Mouse (Mus musculus) MEL (cell line): ENCODE measurements at regions not wholly inside any gene's neighbourhood (a gene's known extent, or its start where the extent isn't known, plus 50 kb on each side); places are given as distances from the start of the nearest gene placed in this dataset.

Experiments
- DNase-seq: peaks from one replicate; pipeline ENCODE4 v3.0.0; 2011; ENCODE audit warnings: low read depth, low spot score
- H3K27ac ChIP-seq: 2 replicates; pipeline ENCODE4 v1.5.1; 2012; ENCODE audit warnings: low read depth, mild to moderate bottlenecking, control low read depth, low read length, moderate library complexity; ENCODE audit not compliant: control insufficient read depth
- H3K27me3 ChIP-seq, 2 experiments: fragments of 150-350 bp in 1 of 2; sonication (generic) in 1 of 2; 2 replicates each; pipeline ENCODE4 v1.6.1; 2012; ENCODE audit warnings: low read length in 2 of 2, mild to moderate bottlenecking in 2 of 2, improper control_type of control experiment in 1 of 2, moderate library complexity in 1 of 2; ENCODE audit not compliant: insufficient read depth in 2 of 2, control insufficient read depth in 1 of 2
- H3K36me3 ChIP-seq, 2 experiments: 2 replicates each; pipeline ENCODE4 v1.6.1; 2012 to 2014; ENCODE audit warnings: low read length in 2 of 2, improper control_type of control experiment in 1 of 2, inconsistent platforms in 1 of 2, mild to moderate bottlenecking in 1 of 2; ENCODE audit not compliant: insufficient read depth in 2 of 2, control insufficient read depth in 1 of 2
- H3K4me1 ChIP-seq, 2 experiments: fragments of 150-350 bp in 1 of 2; sonication (generic) in 1 of 2; 2 replicates each; pipeline ENCODE4 v1.6.1; 2012; ENCODE audit warnings: low read length in 2 of 2, improper control_type of control experiment in 1 of 2, mild to moderate bottlenecking in 1 of 2; ENCODE audit not compliant: insufficient read depth in 2 of 2, control insufficient read depth in 1 of 2
- H3K4me3 ChIP-seq, 2 experiments: fragments of 150-350 bp in 1 of 2; sonication (generic) in 1 of 2; 2 replicates each; pipeline ENCODE4 v1.5.1; 2012; ENCODE audit warnings: low read depth in 2 of 2, low read length in 2 of 2, mild to moderate bottlenecking in 2 of 2, moderate library complexity in 2 of 2, control low read depth in 1 of 2, improper control_type of control experiment in 1 of 2; ENCODE audit not compliant: control insufficient read depth in 1 of 2, insufficient read depth in 1 of 2
- H3K79me2 ChIP-seq: 2 replicates; pipeline ENCODE4 v1.6.1; 2012; ENCODE audit warnings: mild to moderate bottlenecking, low read length, moderate library complexity; ENCODE audit not compliant: control insufficient read depth, poor library complexity, insufficient read depth
- H3K9ac ChIP-seq: 2 replicates; pipeline ENCODE4 v1.6.1; 2012; ENCODE audit warnings: low read depth, mild to moderate bottlenecking, control low read depth, low read length, moderate library complexity; ENCODE audit not compliant: control insufficient read depth, poor library complexity, severe bottlenecking
- H3K9me3 ChIP-seq: fragments of 150-350 bp; sonication (generic); replicated peaks from 2 replicates; pipeline ENCODE4 v1.6.1; 2012; ENCODE audit warnings: mild to moderate bottlenecking, low read length, improper control_type of control experiment, moderate library complexity; ENCODE audit not compliant: insufficient read depth
- CHD2 ChIP-seq: IDR thresholded peaks from 2 replicates; pipeline ENCODE4 v1.6.1; 2011; ENCODE audit warnings: low read length, improper control_type of control experiment
- CTCF ChIP-seq, 3 experiments: IDR thresholded peaks in 2 of 3; conservative IDR thresholded peaks in 1 of 3; 2 replicates each; pipeline ENCODE4 v1.5.1; 2011 to 2012; ENCODE audit warnings: low read length in 3 of 3, low read depth in 2 of 3, mild to moderate bottlenecking in 2 of 3, improper control_type of control experiment in 1 of 3, inconsistent platforms in 1 of 3, mixed read lengths in 1 of 3, moderate library complexity in 1 of 3; ENCODE audit not compliant: control insufficient read depth in 1 of 3, insufficient read depth in 1 of 3, poor library complexity in 1 of 3, severe bottlenecking in 1 of 3
- E2F4 ChIP-seq: IDR thresholded peaks from 2 replicates; pipeline ENCODE4 v1.6.1; 2011; ENCODE audit warnings: low read depth, low read length, improper control_type of control experiment, borderline replicate concordance
- EP300 ChIP-seq, 2 experiments: IDR thresholded peaks; 2 replicates each; pipeline ENCODE4 v1.6.1; 2011; ENCODE audit warnings: improper control_type of control experiment in 2 of 2, low read length in 2 of 2, low read depth in 1 of 2, mild to moderate bottlenecking in 1 of 2
- ETS1 ChIP-seq: IDR thresholded peaks from 2 replicates; pipeline ENCODE4 v1.6.1; 2012; ENCODE audit warnings: low read depth, mild to moderate bottlenecking, inconsistent platforms, low read length, improper control_type of control experiment, moderate library complexity
- GATA1 ChIP-seq: IDR thresholded peaks from 2 replicates; pipeline ENCODE4 v1.6.1; 2011; ENCODE audit warnings: low read depth, low read length, improper control_type of control experiment
- KAT2A ChIP-seq: conservative IDR thresholded peaks from 2 replicates; pipeline ENCODE4 v1.6.1; 2012; ENCODE audit warnings: low read depth, low read length, improper control_type of control experiment, inconsistent platforms
- MAX ChIP-seq: IDR thresholded peaks from 2 replicates; pipeline ENCODE4 v1.6.1; 2011; ENCODE audit warnings: low read length, improper control_type of control experiment
- MAZ ChIP-seq: IDR thresholded peaks from 2 replicates; pipeline ENCODE4 v1.6.1; 2012; ENCODE audit warnings: low read depth, mild to moderate bottlenecking, inconsistent platforms, low read length, improper control_type of control experiment
- MEF2A ChIP-seq: IDR thresholded peaks from 2 replicates; pipeline ENCODE4 v1.6.1; 2014; ENCODE audit warnings: low read depth, mild to moderate bottlenecking, inconsistent platforms, low read length, improper control_type of control experiment; ENCODE audit not compliant: poor library complexity, insufficient replicate concordance, severe bottlenecking; ENCODE audit errors: extremely low read depth
- MXI1 ChIP-seq: IDR thresholded peaks from 2 replicates; pipeline ENCODE4 v1.6.1; 2011; ENCODE audit warnings: mild to moderate bottlenecking, low read depth, low read length, improper control_type of control experiment
- MYB ChIP-seq: IDR thresholded peaks from 2 replicates; pipeline ENCODE4 v1.6.1; 2011; ENCODE audit warnings: mild to moderate bottlenecking, low read depth, low read length, improper control_type of control experiment
- POLR2AphosphoS2 ChIP-seq: IDR thresholded peaks from 2 replicates; pipeline ENCODE4 v1.6.1; 2011; ENCODE audit warnings: low read length, improper control_type of control experiment
- RAD21 ChIP-seq: IDR thresholded peaks from 2 replicates; pipeline ENCODE4 v1.6.1; 2011; ENCODE audit warnings: mild to moderate bottlenecking, low read depth, low read length, improper control_type of control experiment
- SIN3A ChIP-seq: IDR thresholded peaks from 2 replicates; pipeline ENCODE4 v1.6.1; 2012; ENCODE audit warnings: low read length, improper control_type of control experiment, inconsistent platforms
- SMC3 ChIP-seq: IDR thresholded peaks from 2 replicates; pipeline ENCODE4 v1.6.1; 2011; ENCODE audit warnings: low read depth, low read length, improper control_type of control experiment
- UBTF ChIP-seq: IDR thresholded peaks from 2 replicates; pipeline ENCODE4 v1.6.1; 2012; ENCODE audit warnings: low read depth, mild to moderate bottlenecking, inconsistent platforms, low read length, improper control_type of control experiment, moderate library complexity, borderline replicate concordance; ENCODE audit not compliant: insufficient read depth
- USF2 ChIP-seq, 2 experiments: IDR thresholded peaks; 2 replicates each; pipeline ENCODE4 v1.6.1; 2011 to 2012; ENCODE audit warnings: improper control_type of control experiment in 2 of 2, low read length in 2 of 2, borderline replicate concordance in 1 of 2, inconsistent platforms in 1 of 2, low read depth in 1 of 2, mild to moderate bottlenecking in 1 of 2; ENCODE audit not compliant: insufficient read depth in 1 of 2
- ZC3H11A ChIP-seq: IDR thresholded peaks from 2 replicates; pipeline ENCODE4 v1.6.1; 2012; ENCODE audit warnings: low read depth, mild to moderate bottlenecking, inconsistent platforms, low read length, improper control_type of control experiment

DNA sequence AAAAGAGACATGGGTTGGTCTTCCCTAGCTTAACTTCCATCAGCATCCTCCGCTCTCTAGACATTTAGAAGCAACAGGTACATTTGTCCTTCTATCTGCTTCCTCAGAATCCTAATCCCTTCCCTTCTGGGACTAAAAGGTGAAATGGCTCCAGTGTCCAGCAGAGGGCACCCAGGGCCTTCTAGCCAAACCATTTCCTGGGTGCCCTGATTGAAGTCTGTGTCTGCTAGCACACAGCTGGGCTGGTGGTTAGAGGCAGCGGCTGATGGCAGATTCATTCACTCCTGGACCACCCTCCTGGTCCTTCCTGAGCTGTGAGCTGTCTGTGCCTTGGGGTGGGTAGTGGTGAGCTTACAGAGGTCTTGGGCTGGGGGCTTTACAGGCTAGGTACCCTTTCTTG is 76.5 kb upstream of the Col13a1 start:
- H3K79me2 ChIP-seq = no peaks in the 10 kb centered on the region
- H3K9me3 ChIP-seq = no peaks in the 10 kb centered on the region
- no peaks in the 10 kb centered on the region for H3K4me1 ChIP-seq
- no peaks in the 10 kb centered on the region for H3K36me3 ChIP-seq
- no peak overlapping the region for H3K4me3 ChIP-seq
- peak; percentile 10 for DNase-seq
- no peaks in the 10 kb centered on the region; a peak in 1 of 4 replicates for H3K27me3 ChIP-seq
- no peak overlapping the region for H3K9ac ChIP-seq
- H3K27ac ChIP-seq = no peak overlapping the region
- TF ChIP-seq MXI1 (no peak), CTCF (IDR thresholded peaks at IDR 0.05 in 2 of 3, conservative IDR thresholded peaks at IDR 0.05 in 1 of 3; ENCODE audit: control insufficient read depth in 1 of 3, insufficient read depth in 1 of 3, low read depth in 2 of 3, low read length in 3 of 3, poor library complexity in 1 of 3, severe bottlenecking in 1 of 3) (peak; percentile 26 to 50 (median 36); a peak in 5 of 6 replicates), RAD21 (peak; percentile 21), SMC3 (peak; percentile 23)

DNA sequence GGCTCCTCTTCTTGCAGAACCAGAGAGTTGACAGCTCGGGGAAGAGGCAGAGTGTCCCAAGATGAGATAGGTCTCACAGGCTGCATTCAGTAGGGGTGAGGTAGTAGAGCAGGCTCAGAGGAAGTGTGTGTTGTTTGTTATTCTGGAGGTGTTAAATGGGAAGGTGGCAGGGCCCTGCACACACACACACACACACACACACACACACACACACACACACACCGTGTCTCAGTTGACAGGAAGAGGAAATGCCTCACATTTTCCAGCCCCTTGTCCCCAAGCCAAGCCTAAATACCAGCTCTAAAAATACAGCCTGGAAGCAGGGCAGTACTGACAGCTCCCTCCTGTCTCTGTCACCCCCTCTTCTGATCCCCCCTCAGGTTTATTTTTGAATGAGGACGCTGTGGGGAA is 70.9 kb upstream of the Col13a1 start:
- Histone ChIP-seq H3K9ac (no peak overlapping the region), H3K9me3 (no peaks in the 10 kb centered on the region), H3K4me3 (no peak overlapping the region), H3K27ac (no peak overlapping the region), H3K27me3 (no peaks in the 10 kb centered on the region), H3K79me2 (no peaks in the 10 kb centered on the region), H3K36me3 (no peaks in the 10 kb centered on the region)
- DNase-seq = no peak
- no peak for TF ChIP-seq MXI1
- TF ChIP-seq USF2 (IDR thresholded peaks at IDR 0.05; ENCODE audit: borderline replicate concordance in 1 of 2, insufficient read depth in 1 of 2, low read depth in 1 of 2, low read length in 2 of 2) = no peak
- TF ChIP-seq MAZ = no peak
- no peak for TF ChIP-seq MEF2A
- no peak for TF ChIP-seq EP300 (IDR thresholded peaks at IDR 0.05; ENCODE audit: low read depth in 1 of 2, low read length in 2 of 2)
- no peak for TF ChIP-seq GATA1
- no peak for TF ChIP-seq E2F4
- no peak for TF ChIP-seq SIN3A
- no peak for TF ChIP-seq UBTF
- no peak for TF ChIP-seq MAX
- no peak for TF ChIP-seq CHD2
- no peak for TF ChIP-seq ZC3H11A
- no peak for TF ChIP-seq MYB
- no peak for TF ChIP-seq KAT2A
- TF ChIP-seq POLR2AphosphoS2 = no peak
- TF ChIP-seq ETS1 = no peak
- no peak for TF ChIP-seq CTCF (IDR thresholded peaks at IDR 0.05 in 2 of 3, conservative IDR thresholded peaks at IDR 0.05 in 1 of 3; ENCODE audit: control insufficient read depth in 1 of 3, insufficient read depth in 1 of 3, low read depth in 2 of 3, low read length in 3 of 3, poor library complexity in 1 of 3, severe bottlenecking in 1 of 3)
- TF ChIP-seq, all 39 proteins: peak for 0
- no peaks in the 10 kb centered on the region for H3K4me1 ChIP-seq
